Mouse (Mus musculus) c-Kit-positive CD71-positive TER-119-positive erythroid progenitor cells, embryonic 14.5 days (primary cell): ENCODE data around the gene Peli1.
A peak's percentile ranks its signal among the peaks of the same experiment; 100 is the strongest.
"Not testable (repeated sequence)": the region's sequence is repeated elsewhere in the genome, so short reads cannot be mapped to it uniquely, and the experiment has no call there.

Experiments
- DNase-seq: peaks from one replicate; pipeline ENCODE4 v3.0.0-alpha.2; 2013; ENCODE audit warnings: low spot score

Gene Peli1

GRCm38 (mm10) chr11:21151672-21152071 lies 60.6 kb downstream of the Peli1 start:
- no peak for DNase-seq

GRCm38 (mm10) chr11:21153111-21153510 lies 62.0 kb downstream of the Peli1 start:
- no peak for DNase-seq

GRCm38 (mm10) chr11:21157595-21157994 lies 66.5 kb downstream of the Peli1 start:
- no peak for DNase-seq

GRCm38 (mm10) chr11:21162093-21162492 lies 71.0 kb downstream of the Peli1 start:
- DNase-seq: no peak

GRCm38 (mm10) chr11:21163143-21163542 lies 72.1 kb downstream of the Peli1 start:
- DNase-seq: no peak

- no peak for DNase-seq
Observed at GRCm38 (mm10) chr11:21163673-21164072, 72.6 kb downstream of the Peli1 start.

- no peak for DNase-seq
Observed at GRCm38 (mm10) chr11:21164312-21164993, 73.4 kb downstream of the Peli1 start.

- no peak for DNase-seq
Observed at GRCm38 (mm10) chr11:21164994-21165560, 74.0 kb downstream of the Peli1 start.

- peak; percentile 37 for DNase-seq
Observed at GRCm38 (mm10) chr11:21166495-21167096, 75.5 kb downstream of the Peli1 start.

- DNase-seq: no peak
Observed at GRCm38 (mm10) chr11:21168828-21169607, 77.9 kb downstream of the Peli1 start.

GRCm38 (mm10) chr11:21169608-21169860 lies 78.4 kb downstream of the Peli1 start:
- DNase-seq: not testable (repeated sequence)

- DNase-seq: no peak
Observed at GRCm38 (mm10) chr11:21172281-21172680, 81.2 kb downstream of the Peli1 start.

GRCm38 (mm10) chr11:21173926-21174325 lies 82.8 kb downstream of the Peli1 start:
- no peak for DNase-seq

- DNase-seq: no peak
Observed at GRCm38 (mm10) chr11:21174396-21174795, 83.3 kb downstream of the Peli1 start.

- no peak for DNase-seq
Observed at GRCm38 (mm10) chr11:21175063-21175462, 84.0 kb downstream of the Peli1 start.

- no peak for DNase-seq
Observed at GRCm38 (mm10) chr11:21176491-21176890, 85.4 kb downstream of the Peli1 start.

- DNase-seq: no peak
Observed at GRCm38 (mm10) chr11:21178343-21178742, 87.3 kb downstream of the Peli1 start.

- no peak for DNase-seq
Observed at GRCm38 (mm10) chr11:21178998-21179645, 88.0 kb downstream of the Peli1 start.

GRCm38 (mm10) chr11:21179873-21180272 lies 88.8 kb downstream of the Peli1 start:
- not testable (repeated sequence) for DNase-seq

- DNase-seq: no peak
Observed at GRCm38 (mm10) chr11:21180650-21181049, 89.6 kb downstream of the Peli1 start.

- no peak for DNase-seq
Observed at GRCm38 (mm10) chr11:21181616-21182015, 90.5 kb downstream of the Peli1 start.

- DNase-seq: peak; percentile 43
Observed at GRCm38 (mm10) chr11:21182709-21183108, 91.6 kb downstream of the Peli1 start.
